Mouse (Mus musculus): ENCODE measurements around the gene Clptm1. TPM values are rescaled to one million over a fixed set of nuclear protein-coding genes. Genes with fewer than 3 reads are reported as not detected.

Gene Clptm1
- polyA plus RNA-seq, 1 experiment from 2014 or later = 75.2 TPM

DNA sequence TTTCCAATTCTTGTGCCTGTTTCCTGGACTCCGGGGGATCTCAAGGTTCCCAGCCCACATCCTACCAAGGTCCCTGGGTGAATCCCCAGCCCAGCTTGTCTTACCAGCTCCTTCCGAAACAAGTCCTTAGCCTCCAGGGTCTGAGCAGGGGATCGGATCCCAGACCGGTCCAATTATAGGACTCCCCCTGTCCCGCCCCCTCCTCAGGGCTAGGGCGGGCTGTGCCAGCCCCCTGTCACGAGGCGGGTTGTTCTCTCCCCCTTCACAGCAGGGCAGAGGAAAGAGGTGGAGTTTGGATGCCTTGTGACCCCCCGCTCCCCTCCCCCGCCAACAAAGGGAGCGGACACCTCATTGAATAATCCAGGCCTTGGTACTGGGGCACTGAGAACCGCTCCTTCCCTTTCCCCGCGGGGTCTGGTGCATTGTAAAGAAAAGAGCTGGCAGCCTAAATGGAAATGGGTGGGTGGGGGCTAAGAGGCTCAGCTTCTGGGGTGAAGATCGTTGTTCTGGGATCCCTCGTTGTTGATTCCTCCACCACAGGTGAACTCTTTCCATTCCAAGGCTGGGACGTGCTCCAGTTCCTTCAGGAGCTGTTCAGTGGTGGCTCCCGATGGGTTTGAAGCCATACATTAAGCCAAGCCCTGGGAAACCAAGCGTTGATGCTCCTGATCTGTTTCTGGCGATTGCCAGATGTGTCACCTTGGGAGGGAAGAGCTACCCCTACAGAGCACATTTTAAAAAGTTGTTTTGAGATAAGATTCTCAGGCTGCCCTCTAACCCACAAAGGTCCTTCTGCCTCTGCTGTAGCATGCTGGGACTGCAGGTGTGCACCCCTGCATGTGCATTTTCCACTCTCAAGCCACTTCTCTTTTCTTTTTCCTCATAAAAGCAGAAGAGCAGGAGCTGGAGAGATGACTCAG is 34.3 kb upstream of the Clptm1 start, which contains the start of gene Apoe:
TSS of gene Apoe (minus strand) at position 282 of the 920 bp plus-strand sequence.
- 3% methylated on average over 20 of the region's 20 CpGs for WGBS (ENCODE audit: insufficient replicate concordance)
- peaks cover 91% of the 10 kb centered on the region for H3K4me1 ChIP-seq

GRCm38 (mm10) chr7:19697949-19698906 is 33.4 kb upstream of the Clptm1 start:
- peaks cover 11% of the 10 kb centered on the region; the same call in 1 of the 2 replicates for H3K27me3 ChIP-seq (replicated peaks)

More for the DNA sequence above, 34.3 kb upstream of the Clptm1 start, which contains the start of gene Apoe:
- ATAC-seq = peak; percentile 52
- H3K4me3 ChIP-seq = peak within 1 kb of the TSS; percentile 53
- peak within 1 kb of the TSS; percentile 89 for H3K27ac ChIP-seq
- peak within 1 kb of the TSS; percentile 65 for H3K9ac ChIP-seq
- peaks cover 54% of the 10 kb centered on the region for H3K36me3 ChIP-seq
- H3K27me3 ChIP-seq (replicated peaks) = 0 out of 2 replicates have a peak, but pooled peaks cover 11% of the 10 kb centered on the region
- H3K9me3 ChIP-seq (replicated peaks) = no peaks in the 10 kb centered on the region
- H3K4me2 ChIP-seq = peak within 1 kb of the TSS; percentile 66

GRCm38 (mm10) chr7:19696336-19696873 is 31.6 kb upstream of the Clptm1 start:
- Histone ChIP-seq H3K27ac (peak overlapping the region; percentile 89), H3K9ac (peak overlapping the region; percentile 3; the same call in 1 of the 2 replicates), H3K4me1 (peaks cover 99% of the 10 kb centered on the region), H3K36me3 (peaks cover 27% of the 10 kb centered on the region), H3K9me3 (replicated peaks) (no peaks in the 10 kb centered on the region), H3K4me3 (peak overlapping the region; percentile 53), H3K27me3 (replicated peaks) (peaks cover 11% of the 10 kb centered on the region; the same call in 1 of the 2 replicates), H3K4me2 (peak overlapping the region; percentile 66)
- no peak for ATAC-seq
- WGBS (ENCODE audit: insufficient replicate concordance) = 72% methylated on average over 34 of the region's 34 CpGs

More at GRCm38 (mm10) chr7:19697949-19698906, 33.4 kb upstream of the Clptm1 start:
- peak overlapping the region; percentile 66 for H3K4me2 ChIP-seq
- peaks cover 99% of the 10 kb centered on the region for H3K4me1 ChIP-seq
- no peak for ATAC-seq
- H3K36me3 ChIP-seq = peaks cover 45% of the 10 kb centered on the region
- no peaks in the 10 kb centered on the region for H3K9me3 ChIP-seq (replicated peaks)
- peak overlapping the region; percentile 53 for H3K4me3 ChIP-seq
- peak overlapping the region; percentile 89 for H3K27ac ChIP-seq
- H3K9ac ChIP-seq = peak overlapping the region; percentile 65
- WGBS (ENCODE audit: insufficient replicate concordance) = 4% methylated on average over 28 of the region's 28 CpGs

- peak overlapping the region; percentile 89; the same call in 1 of the 2 replicates for H3K27ac ChIP-seq
- no peak for ATAC-seq
- H3K36me3 ChIP-seq = peaks cover 25% of the 10 kb centered on the region
- H3K27me3 ChIP-seq (replicated peaks) = peaks cover 11% of the 10 kb centered on the region; the same call in 1 of the 2 replicates
- H3K4me2 ChIP-seq = peak overlapping the region; percentile 66
- no peak overlapping the region for H3K4me3 ChIP-seq
- no peaks in the 10 kb centered on the region for H3K9me3 ChIP-seq (replicated peaks)
- 44% methylated on average over 6 of the region's 6 CpGs for WGBS (ENCODE audit: insufficient replicate concordance)
- H3K4me1 ChIP-seq = peaks cover 99% of the 10 kb centered on the region
- H3K9ac ChIP-seq = no peak overlapping the region
Measured at GRCm38 (mm10) chr7:19695881-19696280, 31.0 kb upstream of the Clptm1 start.

GRCm38 (mm10) chr7:19695213-19695594 is 30.4 kb upstream of the Clptm1 start:
- H3K9ac ChIP-seq = 0 out of 2 replicates have a peak overlapping the region, but pooled peaks have one; percentile 37
- H3K4me3 ChIP-seq = no peak overlapping the region
- H3K27me3 ChIP-seq (replicated peaks) = peaks cover 11% of the 10 kb centered on the region; the same call in 1 of the 2 replicates
- peak overlapping the region; percentile 66 for H3K4me2 ChIP-seq
- H3K9me3 ChIP-seq (replicated peaks) = no peaks in the 10 kb centered on the region
- H3K4me1 ChIP-seq = peaks cover 93% of the 10 kb centered on the region
- peak overlapping the region; percentile 89 for H3K27ac ChIP-seq
- ATAC-seq = 0 out of 2 replicates have a peak, but pooled peaks have one; percentile 2
- WGBS (ENCODE audit: insufficient replicate concordance) = 2% methylated on average over 8 of the region's 8 CpGs
- H3K36me3 ChIP-seq = peaks cover 20% of the 10 kb centered on the region

GRCm38 (mm10) chr7:19694336-19695212 is 29.7 kb upstream of the Clptm1 start:
- no peaks in the 10 kb centered on the region for H3K9me3 ChIP-seq (replicated peaks)
- H3K27me3 ChIP-seq (replicated peaks) = peaks cover 11% of the 10 kb centered on the region; the same call in 1 of the 2 replicates
- H3K9ac ChIP-seq = 0 out of 2 replicates have a peak overlapping the region, but pooled peaks have one; percentile 37
- no peak overlapping the region for H3K4me3 ChIP-seq
- H3K27ac ChIP-seq = peak overlapping the region; percentile 89
- 45% methylated on average over 10 of the region's 10 CpGs for WGBS (ENCODE audit: insufficient replicate concordance)
- H3K4me1 ChIP-seq = peaks cover 92% of the 10 kb centered on the region
- peak overlapping the region; percentile 66 for H3K4me2 ChIP-seq
- ATAC-seq = no peak
- peaks cover 19% of the 10 kb centered on the region for H3K36me3 ChIP-seq

DNA sequence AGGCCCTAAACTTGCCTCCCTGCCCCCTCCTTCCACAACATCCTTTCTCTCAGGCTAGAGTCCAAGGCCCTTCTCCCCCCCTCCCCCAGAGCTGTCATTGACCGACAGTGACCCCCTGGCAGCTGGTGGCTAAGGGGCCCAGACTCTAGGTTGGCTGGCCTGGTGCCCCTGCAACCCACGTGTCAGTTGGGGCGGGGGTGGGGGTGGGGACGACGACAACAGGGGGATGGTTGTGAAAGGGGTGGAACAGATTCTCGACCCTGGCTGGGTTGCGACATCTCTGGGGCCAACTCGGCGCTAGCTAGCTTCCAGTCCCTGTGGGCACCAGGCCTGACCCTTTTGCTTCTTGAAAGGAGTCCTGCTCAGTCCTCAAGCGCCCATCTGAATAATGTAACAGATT is 28.6 kb upstream of the Clptm1 start:
- Histone ChIP-seq H3K27ac (peak overlapping the region; percentile 89), H3K4me3 (no peak overlapping the region), H3K9me3 (replicated peaks) (no peaks in the 10 kb centered on the region), H3K4me2 (peak overlapping the region; percentile 21; the same call in 1 of the 2 replicates), H3K27me3 (replicated peaks) (peaks cover 11% of the 10 kb centered on the region; the same call in 1 of the 2 replicates), H3K36me3 (peaks cover 19% of the 10 kb centered on the region), H3K9ac (no peak overlapping the region), H3K4me1 (peaks cover 82% of the 10 kb centered on the region)
- 18% methylated on average over 10 of the region's 10 CpGs for WGBS (ENCODE audit: insufficient replicate concordance)
- peak; percentile 45 for ATAC-seq

DNA sequence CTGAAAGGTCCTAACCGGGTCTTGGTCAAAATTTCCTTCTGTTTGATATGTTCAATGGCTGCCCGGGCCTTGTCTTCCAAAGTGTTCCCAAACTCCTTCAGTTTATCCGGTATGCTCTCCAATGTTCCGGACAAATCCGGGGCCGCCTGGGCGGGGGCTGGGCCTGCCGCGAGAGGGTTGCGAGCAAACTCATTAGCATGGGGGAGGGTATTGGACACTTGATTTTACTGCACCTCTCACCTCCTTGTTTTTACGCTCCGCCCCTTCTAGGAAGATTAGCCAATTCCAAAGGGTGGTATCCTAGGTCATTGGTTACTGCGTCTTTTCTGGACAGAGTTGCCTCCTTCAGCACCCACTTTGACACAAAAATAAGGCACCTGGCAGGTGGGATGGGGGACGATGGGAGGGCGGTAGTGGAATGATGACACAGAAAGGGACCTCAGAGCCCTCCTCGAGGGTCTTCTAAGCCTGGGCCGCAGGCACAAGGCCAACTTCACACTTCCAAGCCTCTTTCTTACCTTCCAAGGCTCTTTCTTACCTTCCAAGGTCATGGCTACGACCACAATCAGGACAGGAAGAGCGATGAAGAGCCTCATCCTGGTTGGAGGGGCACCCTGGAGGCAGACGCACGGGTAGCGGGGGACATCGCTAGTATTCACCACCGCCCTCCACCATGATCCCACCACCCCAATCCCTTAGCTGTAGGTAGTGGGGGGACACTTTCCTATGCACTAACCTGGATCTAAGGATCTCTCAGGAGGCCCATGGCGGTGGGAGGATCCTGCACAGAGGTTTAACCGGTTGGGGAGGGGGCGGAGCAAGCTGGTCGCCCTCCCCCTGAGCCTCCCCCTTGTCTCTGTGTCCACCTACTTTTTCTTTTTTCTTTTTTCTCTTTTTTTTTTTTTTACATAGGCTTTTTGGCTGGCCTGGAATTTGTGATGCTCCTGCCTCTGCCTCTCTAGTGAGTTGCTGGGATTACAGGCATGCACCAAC is 27.3 kb upstream of the Clptm1 start, which contains the start of gene Apoc1:
TSS of gene Apoc1 (minus strand) at position 788 of the 993 bp plus-strand sequence.
- Histone ChIP-seq H3K9ac (peak within 1 kb of the TSS; percentile 30; the same call in 1 of the 2 replicates), H3K4me3 (peak within 1 kb of the TSS; percentile 18), H3K27me3 (replicated peaks) (peaks cover under 1% of the 10 kb centered on the region; the same call in 1 of the 2 replicates), H3K4me2 (peak within 1 kb of the TSS; percentile 45), H3K9me3 (replicated peaks) (no peaks in the 10 kb centered on the region), H3K4me1 (peaks cover 70% of the 10 kb centered on the region), H3K36me3 (peaks cover 14% of the 10 kb centered on the region), H3K27ac (peak within 1 kb of the TSS; percentile 89)
- WGBS (ENCODE audit: insufficient replicate concordance) = 51% methylated on average over 28 of the region's 28 CpGs
- ATAC-seq = no peak

DNA sequence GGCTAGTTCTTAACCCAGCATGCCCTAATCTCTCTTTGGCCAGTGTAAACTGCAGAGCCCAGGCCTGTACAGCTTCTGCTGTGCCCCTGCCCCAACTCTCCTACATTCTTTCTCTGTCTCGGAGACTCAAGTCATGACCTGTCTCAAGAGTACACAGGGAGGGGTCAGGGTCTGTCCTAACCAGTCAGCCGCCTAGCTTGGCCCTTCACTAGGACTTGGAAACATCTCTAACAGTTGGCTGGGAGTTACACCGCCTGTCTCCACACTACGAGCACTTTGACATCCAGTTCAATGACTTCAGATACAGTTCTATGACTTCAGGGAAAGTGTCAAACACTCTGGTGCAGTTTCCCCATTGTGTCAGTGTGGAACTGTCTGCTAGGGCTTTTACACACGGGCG is 26.6 kb upstream of the Clptm1 start:
- no peak overlapping the region for H3K9ac ChIP-seq
- peak overlapping the region; percentile 45 for H3K4me2 ChIP-seq
- peak overlapping the region; percentile 18 for H3K4me3 ChIP-seq
- peaks cover 7% of the 10 kb centered on the region for H3K36me3 ChIP-seq
- H3K27ac ChIP-seq = peak overlapping the region; percentile 70
- peaks cover 70% of the 10 kb centered on the region for H3K4me1 ChIP-seq
- ATAC-seq = no peak
- 64% methylated on average over 6 of the region's 6 CpGs for WGBS (ENCODE audit: insufficient replicate concordance)
- H3K9me3 ChIP-seq (replicated peaks) = no peaks in the 10 kb centered on the region
- H3K27me3 ChIP-seq (replicated peaks) = no peaks in the 10 kb centered on the region; the same call in 1 of the 2 replicates
